In genomic region chr7:101107073-101107810, GRCm38 (mm10) we compare ENCODE assay signal across 8 mouse cellular contexts. TPM values are rescaled to one million over a fixed set of nuclear protein-coding genes. Genes with fewer than 3 reads are reported as not detected.
A peak's percentile ranks its signal among the peaks of the same experiment; 100 is the strongest.
DNase-seq lines count a peak whose midpoint lies in the region; ATAC-seq lines count a peak whose summit lies in the region.

No protein-coding gene starts in this region.

- H3K4me2 ChIP-seq in embryonic facial prominence, embryonic 11.5 days (ENCODE audit: low read depth, low read length), result peak overlapping the region; percentile 83
- peak overlapping the region; percentile 72 for H3K4me2 ChIP-seq in intestine, embryonic 15.5 days (replicated peaks)
- peak overlapping the region; percentile 86 for H3K4me2 ChIP-seq in neural tube, embryonic 14.5 days (ENCODE audit: low read depth, low read length)

- DNase-seq in heart, embryonic 10.5 days (ENCODE audit: low spot score), result no peak
- DNase-seq in heart, postnatal 4 days, result no peak
- peak; percentile 53 for DNase-seq in A20 (ENCODE audit: low read depth, low spot score)
- DNase-seq in embryonic facial prominence, embryonic 11.5 days (ENCODE audit: low spot score), result no peak
- DNase-seq in natural killer cell, adult 2 months (ENCODE audit: low spot score in 2 of 2), result no peak
- DNase-seq in adrenal gland, adult 18-20 months (ENCODE audit: low spot score in 2 of 2), result no peak

- 0 out of 2 replicates have a peak, but pooled peaks cover 3% of the 10 kb centered on the region for H3K27me3 ChIP-seq in heart, embryonic 10.5 days (ENCODE audit: insufficient read depth, poor library complexity, severe bottlenecking)
- no peaks in the 10 kb centered on the region for H3K27me3 ChIP-seq in embryonic facial prominence, embryonic 11.5 days (ENCODE audit: control insufficient read depth, insufficient read depth, low read length)
- H3K27me3 ChIP-seq in intestine, embryonic 15.5 days (replicated peaks), result no peaks in the 10 kb centered on the region
- no peaks in the 10 kb centered on the region; the same call in 1 of the 2 replicates for H3K27me3 ChIP-seq in neural tube, embryonic 14.5 days (ENCODE audit: control insufficient read depth, insufficient read depth, low read length)

- no peak overlapping the region; the same call in 1 of the 2 replicates for H3K9ac ChIP-seq in embryonic facial prominence, embryonic 11.5 days (replicated peaks; ENCODE audit: low read length)
- H3K9ac ChIP-seq in intestine, embryonic 15.5 days, result no peak overlapping the region
- H3K9ac ChIP-seq in neural tube, embryonic 14.5 days (replicated peaks; ENCODE audit: low read depth, low read length), result peak overlapping the region; percentile 86; the same call in 1 of the 2 replicates

- H3K4me3 ChIP-seq in heart, embryonic 10.5 days, result peak overlapping the region; percentile 86
- H3K4me3 ChIP-seq in embryonic facial prominence, embryonic 11.5 days (ENCODE audit: low read depth, low read length), result peak overlapping the region; percentile 64
- peak overlapping the region; percentile 92 for H3K4me3 ChIP-seq in intestine, embryonic 15.5 days (replicated peaks)
- H3K4me3 ChIP-seq in neural tube, embryonic 14.5 days (ENCODE audit: low read depth, low read length), result peak overlapping the region; percentile 87

- peaks cover 12% of the 10 kb centered on the region for H3K36me3 ChIP-seq in heart, embryonic 10.5 days
- H3K36me3 ChIP-seq in embryonic facial prominence, embryonic 11.5 days (replicated peaks; ENCODE audit: control insufficient read depth, insufficient read depth, low read depth, low read length), result no peaks in the 10 kb centered on the region
- no peaks in the 10 kb centered on the region; the same call in 1 of the 2 replicates for H3K36me3 ChIP-seq in intestine, embryonic 15.5 days
- peaks cover 4% of the 10 kb centered on the region; the same call in 1 of the 2 replicates for H3K36me3 ChIP-seq in neural tube, embryonic 14.5 days (ENCODE audit: control insufficient read depth, insufficient read depth, low read length)

- peak; percentile 3; the same call in 1 of the 2 replicates for ATAC-seq in embryonic facial prominence, embryonic 11.5 days (replicated peaks; ENCODE audit: insufficient number of reproducible peaks, low FRiP score, low TSS enrichment, low read depth)
- ATAC-seq in intestine, embryonic 15.5 days, result no peak
- no peak for ATAC-seq in neural tube, embryonic 14.5 days (ENCODE audit: low read depth)

- peaks cover 30% of the 10 kb centered on the region for H3K4me1 ChIP-seq in heart, embryonic 10.5 days
- no peaks in the 10 kb centered on the region for H3K4me1 ChIP-seq in embryonic facial prominence, embryonic 11.5 days (ENCODE audit: control insufficient read depth, insufficient read depth, low read length)
- peaks cover 8% of the 10 kb centered on the region for H3K4me1 ChIP-seq in intestine, embryonic 15.5 days (replicated peaks)
- peaks cover 15% of the 10 kb centered on the region for H3K4me1 ChIP-seq in neural tube, embryonic 14.5 days (ENCODE audit: control insufficient read depth, insufficient read depth, low read length)

- 30% methylated on average over 5 of the region's 5 CpGs for WGBS in heart, embryonic 10.5 days
- WGBS in embryonic facial prominence, embryonic 11.5 days, result 37% methylated on average over 5 of the region's 5 CpGs
- 29% methylated on average over 5 of the region's 5 CpGs for WGBS in intestine, embryonic 15.5 days
- 39% methylated on average over 5 of the region's 5 CpGs for WGBS in neural tube, embryonic 14.5 days

- peak overlapping the region; percentile 96 for H3K27ac ChIP-seq in heart, embryonic 10.5 days
- no peak overlapping the region for H3K27ac ChIP-seq in embryonic facial prominence, embryonic 11.5 days (replicated peaks; ENCODE audit: low read depth, low read length)
- H3K27ac ChIP-seq in intestine, embryonic 15.5 days, result peak overlapping the region; percentile 99
- H3K27ac ChIP-seq in neural tube, embryonic 14.5 days (ENCODE audit: low read depth, low read length), result peak overlapping the region; percentile 99

- H3K9me3 ChIP-seq in heart, embryonic 10.5 days, result no peaks in the 10 kb centered on the region
- H3K9me3 ChIP-seq in embryonic facial prominence, embryonic 11.5 days (replicated peaks; ENCODE audit: control insufficient read depth, low read length), result no peaks in the 10 kb centered on the region
- no peaks in the 10 kb centered on the region for H3K9me3 ChIP-seq in intestine, embryonic 15.5 days
- H3K9me3 ChIP-seq in neural tube, embryonic 14.5 days (ENCODE audit: control insufficient read depth, low read length), result no peaks in the 10 kb centered on the region

RNA-seq across cellular contexts. Expression of gene Fchsd2, which starts 14.6 kb away (rescaled TPM):
- polyA plus RNA-seq in heart, embryonic 10.5 days (2016; fragmentation: Nextera tagmentation; extraction: Ambion mirVana), result 14.2 and 17.3 TPM in 2 replicates
- 10 to 100 TPM; 20.4 to 22.1 TPM for total RNA-seq in heart, postnatal 4 days (2021)
- polyA plus RNA-seq in embryonic facial prominence, embryonic 11.5 days (2014; fragmentation: Nextera tagmentation; extraction: Ambion mirVana), result 21.9 and 23.9 TPM in 2 replicates
- polyA plus RNA-seq in intestine, embryonic 15.5 days (2015; fragmentation: Nextera tagmentation; extraction: Ambion mirVana), result 20.3 and 21.0 TPM in 2 replicates
- polyA plus RNA-seq in neural tube, embryonic 14.5 days (2014; fragmentation: Nextera tagmentation; extraction: Ambion mirVana), result 51.6 TPM in 2 replicates
- total RNA-seq in adrenal gland, adult 18-20 months (2021), result 10 to 100 TPM; 15.9 to 18.8 TPM
